Mouse (Mus musculus) c-Kit-negative CD71-positive TER-119-positive erythroid progenitor cells, embryonic 14.5 days (primary cell): ENCODE measurements at regions not wholly inside any gene's neighbourhood (a gene's known extent, or its start where the extent isn't known, plus 50 kb on each side); places are given as distances from the start of the nearest gene placed in this dataset.

Experiments
- DNase-seq: peaks from one replicate; pipeline ENCODE4 v3.0.0-alpha.2; 2013; ENCODE audit warnings: low read depth, low spot score

- DNase-seq = no peak
Observed at GRCm38 (mm10) chr2:30525295-30525694, 51.3 kb upstream of the Ier5l start.

GRCm38 (mm10) chr2:30525831-30526230 is 51.8 kb upstream of the Ier5l start:
- no peak for DNase-seq

GRCm38 (mm10) chr2:30527495-30527894 is 53.5 kb upstream of the Ier5l start:
- DNase-seq = no peak

- no peak for DNase-seq
Observed at GRCm38 (mm10) chr2:30532948-30533347, 58.9 kb upstream of the Ier5l start.

- DNase-seq = no peak
Observed at GRCm38 (mm10) chr2:30533367-30533766, 59.3 kb upstream of the Ier5l start.

- DNase-seq = no peak
Observed at GRCm38 (mm10) chr2:30534485-30534884, 60.4 kb upstream of the Cstad start.

- no peak for DNase-seq
Observed at GRCm38 (mm10) chr2:30539305-30539704, 55.5 kb upstream of the Cstad start.

- no peak for DNase-seq
Observed at GRCm38 (mm10) chr2:30541541-30541940, 53.3 kb upstream of the Cstad start.

- peak; percentile 26 for DNase-seq
Observed at GRCm38 (mm10) chr2:30544782-30545435, 49.9 kb upstream of the Cstad start.
